Mouse (Mus musculus): Measurements from ENCODE around the gene Ephx1. TPM values are rescaled to one million over a fixed set of nuclear protein-coding genes. Genes with fewer than 3 reads are reported as not detected.
"Not testable (repeated sequence)": the region's sequence is repeated elsewhere in the genome, so short reads cannot be mapped to it uniquely, and the experiment has no call there.

Gene Ephx1
- polyA plus RNA-seq, 1 experiment, result 16.9 TPM

GRCm38 (mm10) chr1:181052898-181053297 lies 32.2 kb upstream of the Ephx1 start:
- Histone ChIP-seq H3K9me3 (replicated peaks; ENCODE audit: control insufficient read depth, insufficient read depth, low read length, poor library complexity, severe bottlenecking) (no peaks in the 10 kb centered on the region), H3K9ac (ENCODE audit: low read depth, poor library complexity, severe bottlenecking) (no peak overlapping the region), H3K36me3 (ENCODE audit: control insufficient read depth, insufficient read depth, low read length, poor library complexity, severe bottlenecking) (no peaks in the 10 kb centered on the region), H3K27me3 (ENCODE audit: control insufficient read depth, insufficient read depth, low read length, poor library complexity, severe bottlenecking) (no peaks in the 10 kb centered on the region), H3K4me1 (ENCODE audit: control insufficient read depth, insufficient read depth, low read length) (no peaks in the 10 kb centered on the region), H3K4me3 (ENCODE audit: low read depth, low read length) (no peak overlapping the region), H3K27ac (ENCODE audit: insufficient read depth, low read length) (no peak overlapping the region)
- TF ChIP-seq EP300 (IDR thresholded peaks at IDR 0.05; ENCODE audit: insufficient read depth, low read depth, low read length) (no peak), CTCF (IDR thresholded peaks at IDR 0.05; ENCODE audit: low read depth, low read length) (no peak), POLR2A (IDR thresholded peaks at IDR 0.05; ENCODE audit: insufficient read depth, low read length) (no peak)

DNA sequence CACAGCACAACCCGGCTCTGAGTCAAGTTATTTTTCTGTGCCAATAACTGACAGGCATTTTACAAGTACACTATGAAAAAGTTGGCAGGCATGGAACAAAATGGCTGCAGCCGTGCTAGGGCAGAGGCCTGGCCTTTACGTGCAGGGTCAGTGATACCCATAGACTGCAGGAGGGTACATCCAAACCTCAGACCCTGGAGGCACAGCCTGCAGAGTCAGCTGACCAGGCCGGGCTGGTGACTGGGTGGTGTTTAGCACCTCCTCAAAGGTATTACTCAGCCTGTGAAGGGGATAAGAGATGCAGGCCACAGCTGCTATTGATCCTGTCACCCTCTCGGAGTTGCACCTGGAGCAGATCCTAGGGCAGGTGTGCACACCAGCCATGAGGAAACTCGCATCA lies 30.2 kb upstream of the Ephx1 start, which contains the start of gene 9130409I23Rik:
Gene 9130409I23Rik (plus strand): TSS at position 301 of the 400 bp plus-strand sequence.
- H3K9ac ChIP-seq (ENCODE audit: low read depth, poor library complexity, severe bottlenecking), result no peak within 1 kb of the TSS
- H3K9me3 ChIP-seq (replicated peaks; ENCODE audit: control insufficient read depth, insufficient read depth, low read length, poor library complexity, severe bottlenecking), result no peaks in the 10 kb centered on the region
- no peaks in the 10 kb centered on the region for H3K27me3 ChIP-seq (ENCODE audit: control insufficient read depth, insufficient read depth, low read length, poor library complexity, severe bottlenecking)
- H3K27ac ChIP-seq (ENCODE audit: insufficient read depth, low read length), result no peak within 1 kb of the TSS
- no peak within 1 kb of the TSS for H3K4me3 ChIP-seq (ENCODE audit: low read depth, low read length)
- H3K36me3 ChIP-seq (ENCODE audit: control insufficient read depth, insufficient read depth, low read length, poor library complexity, severe bottlenecking), result no peaks in the 10 kb centered on the region
- no peaks in the 10 kb centered on the region for H3K4me1 ChIP-seq (ENCODE audit: control insufficient read depth, insufficient read depth, low read length)
- no peak for TF ChIP-seq EP300 (IDR thresholded peaks at IDR 0.05; ENCODE audit: insufficient read depth, low read depth, low read length)
- TF ChIP-seq CTCF (IDR thresholded peaks at IDR 0.05; ENCODE audit: low read depth, low read length), result no peak
- no peak for TF ChIP-seq POLR2A (IDR thresholded peaks at IDR 0.05; ENCODE audit: insufficient read depth, low read length)

GRCm38 (mm10) chr1:181049328-181049842 lies 28.7 kb upstream of the Ephx1 start:
- no peak overlapping the region for H3K9ac ChIP-seq (ENCODE audit: low read depth, poor library complexity, severe bottlenecking)
- no peak overlapping the region for H3K27ac ChIP-seq (ENCODE audit: insufficient read depth, low read length)
- no peak for TF ChIP-seq CTCF (IDR thresholded peaks at IDR 0.05; ENCODE audit: low read depth, low read length)
- no peak for TF ChIP-seq EP300 (IDR thresholded peaks at IDR 0.05; ENCODE audit: insufficient read depth, low read depth, low read length)
- no peak for TF ChIP-seq POLR2A (IDR thresholded peaks at IDR 0.05; ENCODE audit: insufficient read depth, low read length)
- H3K27me3 ChIP-seq (ENCODE audit: control insufficient read depth, insufficient read depth, low read length, poor library complexity, severe bottlenecking), result no peaks in the 10 kb centered on the region
- no peaks in the 10 kb centered on the region for H3K9me3 ChIP-seq (replicated peaks; ENCODE audit: control insufficient read depth, insufficient read depth, low read length, poor library complexity, severe bottlenecking)
- no peaks in the 10 kb centered on the region for H3K36me3 ChIP-seq (ENCODE audit: control insufficient read depth, insufficient read depth, low read length, poor library complexity, severe bottlenecking)
- H3K4me3 ChIP-seq (ENCODE audit: low read depth, low read length), result no peak overlapping the region
- H3K4me1 ChIP-seq (ENCODE audit: control insufficient read depth, insufficient read depth, low read length), result no peaks in the 10 kb centered on the region

GRCm38 (mm10) chr1:181047520-181047919 lies 26.8 kb upstream of the Ephx1 start:
- no peak overlapping the region for H3K9ac ChIP-seq (ENCODE audit: low read depth, poor library complexity, severe bottlenecking)
- H3K4me3 ChIP-seq (ENCODE audit: low read depth, low read length), result no peak overlapping the region
- H3K27me3 ChIP-seq (ENCODE audit: control insufficient read depth, insufficient read depth, low read length, poor library complexity, severe bottlenecking), result no peaks in the 10 kb centered on the region
- no peak for TF ChIP-seq EP300 (IDR thresholded peaks at IDR 0.05; ENCODE audit: insufficient read depth, low read depth, low read length)
- TF ChIP-seq CTCF (IDR thresholded peaks at IDR 0.05; ENCODE audit: low read depth, low read length), result no peak
- TF ChIP-seq POLR2A (IDR thresholded peaks at IDR 0.05; ENCODE audit: insufficient read depth, low read length), result no peak
- no peaks in the 10 kb centered on the region for H3K36me3 ChIP-seq (ENCODE audit: control insufficient read depth, insufficient read depth, low read length, poor library complexity, severe bottlenecking)
- no peaks in the 10 kb centered on the region for H3K4me1 ChIP-seq (ENCODE audit: control insufficient read depth, insufficient read depth, low read length)
- no peak overlapping the region for H3K27ac ChIP-seq (ENCODE audit: insufficient read depth, low read length)
- H3K9me3 ChIP-seq (replicated peaks; ENCODE audit: control insufficient read depth, insufficient read depth, low read length, poor library complexity, severe bottlenecking), result no peaks in the 10 kb centered on the region

- Histone ChIP-seq H3K27me3 (ENCODE audit: control insufficient read depth, insufficient read depth, low read length, poor library complexity, severe bottlenecking) (no peaks in the 10 kb centered on the region), H3K36me3 (ENCODE audit: control insufficient read depth, insufficient read depth, low read length, poor library complexity, severe bottlenecking) (no peaks in the 10 kb centered on the region), H3K9ac (ENCODE audit: low read depth, poor library complexity, severe bottlenecking) (no peak overlapping the region), H3K27ac (ENCODE audit: insufficient read depth, low read length) (no peak overlapping the region), H3K9me3 (replicated peaks; ENCODE audit: control insufficient read depth, insufficient read depth, low read length, poor library complexity, severe bottlenecking) (no peaks in the 10 kb centered on the region), H3K4me1 (ENCODE audit: control insufficient read depth, insufficient read depth, low read length) (peaks cover 2% of the 10 kb centered on the region), H3K4me3 (ENCODE audit: low read depth, low read length) (no peak overlapping the region)
- no peak for TF ChIP-seq EP300 (IDR thresholded peaks at IDR 0.05; ENCODE audit: insufficient read depth, low read depth, low read length)
- peak; percentile 12 for TF ChIP-seq CTCF (IDR thresholded peaks at IDR 0.05; ENCODE audit: low read depth, low read length)
These were observed 18.9 kb upstream of the Ephx1 start for GRCm38 (mm10) chr1:181039652-181040051.

- TF ChIP-seq POLR2A (IDR thresholded peaks at IDR 0.05; ENCODE audit: insufficient read depth, low read length), result no peak
- TF ChIP-seq EP300 (IDR thresholded peaks at IDR 0.05; ENCODE audit: insufficient read depth, low read depth, low read length), result no peak
- TF ChIP-seq CTCF (IDR thresholded peaks at IDR 0.05; ENCODE audit: low read depth, low read length), result no peak
- Histone ChIP-seq H3K9me3 (replicated peaks; ENCODE audit: control insufficient read depth, insufficient read depth, low read length, poor library complexity, severe bottlenecking) (peaks cover 4% of the 10 kb centered on the region), H3K4me1 (ENCODE audit: control insufficient read depth, insufficient read depth, low read length) (peaks cover 2% of the 10 kb centered on the region), H3K27me3 (ENCODE audit: control insufficient read depth, insufficient read depth, low read length, poor library complexity, severe bottlenecking) (no peaks in the 10 kb centered on the region), H3K4me3 (ENCODE audit: low read depth, low read length) (no peak overlapping the region), H3K36me3 (ENCODE audit: control insufficient read depth, insufficient read depth, low read length, poor library complexity, severe bottlenecking) (no peaks in the 10 kb centered on the region), H3K27ac (ENCODE audit: insufficient read depth, low read length) (no peak overlapping the region), H3K9ac (ENCODE audit: low read depth, poor library complexity, severe bottlenecking) (no peak overlapping the region)
These were observed 16.9 kb upstream of the Ephx1 start for GRCm38 (mm10) chr1:181037623-181038022.

- H3K9ac ChIP-seq (ENCODE audit: low read depth, poor library complexity, severe bottlenecking); H3K27me3 ChIP-seq (ENCODE audit: control insufficient read depth, insufficient read depth, low read length, poor library complexity, severe bottlenecking); H3K36me3 ChIP-seq (ENCODE audit: control insufficient read depth, insufficient read depth, low read length, poor library complexity, severe bottlenecking); H3K27ac ChIP-seq (ENCODE audit: insufficient read depth, low read length); H3K4me3 ChIP-seq (ENCODE audit: low read depth, low read length); H3K4me1 ChIP-seq (ENCODE audit: control insufficient read depth, insufficient read depth, low read length): not testable (repeated sequence)
- H3K9me3 ChIP-seq (replicated peaks; ENCODE audit: control insufficient read depth, insufficient read depth, low read length, poor library complexity, severe bottlenecking), result peaks cover 12% of the 10 kb centered on the region
These were observed 14.5 kb upstream of the Ephx1 start for GRCm38 (mm10) chr1:181035015-181035778.
